Mouse (Mus musculus) forebrain, embryonic 12.5 days (tissue): ENCODE measurements around the gene Prss46. TPM values are rescaled to one million over a fixed set of nuclear protein-coding genes. Genes with fewer than 3 reads are reported as not detected.
"Not testable (repeated sequence)": the region's sequence is repeated elsewhere in the genome, so short reads cannot be mapped to it uniquely, and the experiment has no call there.

Experiments
- ATAC-seq: fragments of 200-750 bp; cut with Nextera tagmentation; 2 replicates; pipeline ENCODE4 v1.8.0; 2017; ENCODE audit warnings: moderate TSS enrichment; ENCODE audit not compliant: low FRiP score
- H3K27ac ChIP-seq: fragments of 300-500 bp; sonication (generic); 2 replicates; pipeline ENCODE4 v1.5.1; 2016; ENCODE audit warnings: mild to moderate bottlenecking
- H3K27me3 ChIP-seq: fragments of 300-500 bp; sonication (generic); 2 replicates; pipeline ENCODE4 v1.6.1; 2016; ENCODE audit warnings: mild to moderate bottlenecking
- H3K36me3 ChIP-seq: fragments of 300-500 bp; sonication (generic); replicated peaks from 2 replicates; pipeline ENCODE4 v1.6.1; 2016; ENCODE audit warnings: mild to moderate bottlenecking
- H3K4me1 ChIP-seq: fragments of 300-500 bp; sonication (generic); 2 replicates; pipeline ENCODE4 v1.6.1; 2016
- H3K4me2 ChIP-seq: fragments of 300-500 bp; sonication (generic); 2 replicates; pipeline ENCODE4 v1.6.1; 2016; ENCODE audit warnings: mild to moderate bottlenecking, moderate library complexity
- H3K4me3 ChIP-seq: fragments of 300-500 bp; sonication (generic); replicated peaks from 2 replicates; pipeline ENCODE4 v1.5.1; 2016; ENCODE audit warnings: mild to moderate bottlenecking
- H3K9ac ChIP-seq: fragments of 300-500 bp; sonication (generic); 2 replicates; pipeline ENCODE4 v1.6.1; 2016; ENCODE audit warnings: mild to moderate bottlenecking
- H3K9me3 ChIP-seq: fragments of 300-500 bp; sonication (generic); 2 replicates; pipeline ENCODE4 v1.6.1; 2016
- WGBS: fragments of 180-500 bp; shearing (Covaris S2); methylation state at CpG from one replicate; pipeline ENCODE4 v1.1.7; 2016; 5-methylcytosine and 5-hydroxymethylcytosine counted together
- polyA plus RNA-seq: library from polyadenylated mRNA; unstranded; fragments of >200 nt; fragmentation: Nextera tagmentation; extraction: Ambion mirVana; gene quantifications from 2 replicates; pipeline ENCODE4 v1.2.1, GENCODE M21; 2016

Prss46 gene
- polyA plus RNA-seq = not detected in 2 replicates

GRCm38 (mm10) chr9:110844206-110844605 lies at the start of gene Prss46:
Gene Prss46 (plus strand): TSS chr9:110844506.
- no peak for ATAC-seq
- Histone ChIP-seq H3K4me1 (peaks cover 5% of the 10 kb centered on the region; the same call in 1 of the 2 replicates), H3K9ac (no peak within 1 kb of the TSS), H3K4me3 (no peak within 1 kb of the TSS), H3K9me3 (no peaks in the 10 kb centered on the region), H3K27me3 (no peaks in the 10 kb centered on the region), H3K36me3 (no peaks in the 10 kb centered on the region), H3K27ac (no peak within 1 kb of the TSS), H3K4me2 (no peak within 1 kb of the TSS)
- 78% methylated on average over 10 of the region's 10 CpGs for WGBS

- WGBS = 88% methylated on average over 10 of the region's 10 CpGs
Measured at GRCm38 (mm10) chr9:110797013-110797412, 47.3 kb upstream of the Prss46 start.

GRCm38 (mm10) chr9:110797866-110798265 lies 46.4 kb upstream of the Prss46 start, which contains the start of gene Prss42:
Gene Prss42 (plus strand): TSS chr9:110798166.
- Histone ChIP-seq H3K9me3 (no peaks in the 10 kb centered on the region), H3K9ac (no peak within 1 kb of the TSS), H3K4me2 (no peak within 1 kb of the TSS), H3K36me3 (no peaks in the 10 kb centered on the region), H3K27ac (no peak within 1 kb of the TSS), H3K27me3 (no peaks in the 10 kb centered on the region), H3K4me3 (no peak within 1 kb of the TSS), H3K4me1 (no peaks in the 10 kb centered on the region)
- 90% methylated on average over 14 of the region's 14 CpGs for WGBS
- no peak for ATAC-seq

More at GRCm38 (mm10) chr9:110797013-110797412, 47.3 kb upstream of the Prss46 start:
- Histone ChIP-seq H3K4me3 (no peak overlapping the region), H3K9ac (no peak overlapping the region), H3K4me1 (no peaks in the 10 kb centered on the region), H3K9me3 (no peaks in the 10 kb centered on the region), H3K36me3 (no peaks in the 10 kb centered on the region), H3K27me3 (no peaks in the 10 kb centered on the region), H3K27ac (no peak overlapping the region), H3K4me2 (no peak overlapping the region)
- no peak for ATAC-seq

GRCm38 (mm10) chr9:110800834-110801479 lies 43.3 kb upstream of the Prss46 start:
- Histone ChIP-seq H3K9ac (no peak overlapping the region), H3K4me2 (no peak overlapping the region), H3K27me3 (no peaks in the 10 kb centered on the region), H3K27ac (no peak overlapping the region), H3K4me3 (no peak overlapping the region), H3K36me3 (no peaks in the 10 kb centered on the region), H3K9me3 (no peaks in the 10 kb centered on the region), H3K4me1 (no peaks in the 10 kb centered on the region)
- 91% methylated on average over 8 of the region's 8 CpGs for WGBS
- no peak for ATAC-seq

- no peak for ATAC-seq
- Histone ChIP-seq H3K36me3 (no peaks in the 10 kb centered on the region), H3K27me3 (no peaks in the 10 kb centered on the region), H3K4me3 (no peak overlapping the region), H3K27ac (no peak overlapping the region), H3K9me3 (no peaks in the 10 kb centered on the region), H3K9ac (no peak overlapping the region), H3K4me2 (no peak overlapping the region), H3K4me1 (no peaks in the 10 kb centered on the region)
- 77% methylated on average over 4 of the region's 4 CpGs for WGBS
Measured at GRCm38 (mm10) chr9:110803294-110803693, 41.0 kb upstream of the Prss46 start.

GRCm38 (mm10) chr9:110810051-110810450 lies 34.3 kb upstream of the Prss46 start:
- WGBS = 85% methylated on average over 4 of the region's 4 CpGs
- Histone ChIP-seq H3K4me2 (no peak overlapping the region), H3K9ac (no peak overlapping the region), H3K36me3 (no peaks in the 10 kb centered on the region), H3K9me3 (no peaks in the 10 kb centered on the region), H3K4me1 (no peaks in the 10 kb centered on the region), H3K4me3 (no peak overlapping the region), H3K27ac (no peak overlapping the region), H3K27me3 (no peaks in the 10 kb centered on the region)
- no peak for ATAC-seq

GRCm38 (mm10) chr9:110813789-110814188 lies 30.5 kb upstream of the Prss46 start, which contains the start of gene Prss44:
Gene Prss44 (plus strand): TSS chr9:110813994.
- H3K4me2 ChIP-seq = no peak within 1 kb of the TSS
- H3K36me3 ChIP-seq = no peaks in the 10 kb centered on the region
- no peak within 1 kb of the TSS for H3K4me3 ChIP-seq
- H3K4me1 ChIP-seq = no peaks in the 10 kb centered on the region
- ATAC-seq = no peak
- no peak within 1 kb of the TSS for H3K27ac ChIP-seq
- 74% methylated on average over 18 of the region's 18 CpGs for WGBS
- H3K9me3 ChIP-seq = no peaks in the 10 kb centered on the region
- H3K9ac ChIP-seq = no peak within 1 kb of the TSS
- H3K27me3 ChIP-seq = no peaks in the 10 kb centered on the region

GRCm38 (mm10) chr9:110820546-110820945 lies 23.8 kb upstream of the Prss46 start:
- H3K4me1 ChIP-seq, ATAC-seq, H3K4me2 ChIP-seq, H3K9ac ChIP-seq, H3K9me3 ChIP-seq, H3K36me3 ChIP-seq, H3K4me3 ChIP-seq, H3K27ac ChIP-seq, H3K27me3 ChIP-seq: not testable (repeated sequence)

GRCm38 (mm10) chr9:110821436-110821835 lies 22.9 kb upstream of the Prss46 start:
- H3K4me2 ChIP-seq = no peak overlapping the region
- no peak for ATAC-seq
- H3K36me3 ChIP-seq = no peaks in the 10 kb centered on the region
- no peak overlapping the region for H3K27ac ChIP-seq
- no peak overlapping the region for H3K4me3 ChIP-seq
- WGBS = 84% methylated on average over 7 of the region's 7 CpGs
- no peaks in the 10 kb centered on the region for H3K4me1 ChIP-seq
- no peaks in the 10 kb centered on the region for H3K9me3 ChIP-seq
- no peaks in the 10 kb centered on the region for H3K27me3 ChIP-seq
- H3K9ac ChIP-seq = no peak overlapping the region

GRCm38 (mm10) chr9:110825426-110825825 lies 18.9 kb upstream of the Prss46 start:
- Histone ChIP-seq H3K36me3 (no peaks in the 10 kb centered on the region), H3K4me2 (no peak overlapping the region), H3K9ac (no peak overlapping the region), H3K4me3 (no peak overlapping the region), H3K4me1 (no peaks in the 10 kb centered on the region), H3K27me3 (no peaks in the 10 kb centered on the region), H3K9me3 (no peaks in the 10 kb centered on the region), H3K27ac (no peak overlapping the region)
- 80% methylated on average over 4 of the region's 4 CpGs for WGBS
- ATAC-seq = no peak

GRCm38 (mm10) chr9:110825832-110826231 lies 18.5 kb upstream of the Prss46 start:
- ATAC-seq = no peak
- no peaks in the 10 kb centered on the region for H3K27me3 ChIP-seq
- H3K27ac ChIP-seq = no peak overlapping the region
- H3K9ac ChIP-seq = no peak overlapping the region
- H3K4me1 ChIP-seq = no peaks in the 10 kb centered on the region
- WGBS = 77% methylated on average over 7 of the region's 7 CpGs
- no peak overlapping the region for H3K4me2 ChIP-seq
- H3K4me3 ChIP-seq = no peak overlapping the region
- no peaks in the 10 kb centered on the region for H3K36me3 ChIP-seq
- H3K9me3 ChIP-seq = no peaks in the 10 kb centered on the region

- H3K36me3 ChIP-seq = no peaks in the 10 kb centered on the region
Measured at GRCm38 (mm10) chr9:110826390-110826789, 17.9 kb upstream of the Prss46 start, which contains the start of gene Prss43. Gene Prss43 (plus strand): TSS chr9:110826690.

GRCm38 (mm10) chr9:110833021-110833420 lies 11.3 kb upstream of the Prss46 start:
- H3K9ac ChIP-seq = no peak overlapping the region
- H3K27me3 ChIP-seq = no peaks in the 10 kb centered on the region
- no peaks in the 10 kb centered on the region for H3K9me3 ChIP-seq
- WGBS = 80% methylated on average over 5 of the region's 5 CpGs
- H3K36me3 ChIP-seq = no peaks in the 10 kb centered on the region
- H3K27ac ChIP-seq = no peak overlapping the region
- ATAC-seq = no peak
- no peak overlapping the region for H3K4me2 ChIP-seq
- peaks cover 5% of the 10 kb centered on the region for H3K4me1 ChIP-seq
- H3K4me3 ChIP-seq = no peak overlapping the region

More at GRCm38 (mm10) chr9:110826390-110826789, 17.9 kb upstream of the Prss46 start, which contains the start of gene Prss43:
- no peaks in the 10 kb centered on the region for H3K4me1 ChIP-seq
- H3K9me3 ChIP-seq = no peaks in the 10 kb centered on the region
- H3K4me2 ChIP-seq = no peak within 1 kb of the TSS
- no peaks in the 10 kb centered on the region for H3K27me3 ChIP-seq
- H3K4me3 ChIP-seq = no peak within 1 kb of the TSS
- no peak for ATAC-seq
- 88% methylated on average over 3 of the region's 3 CpGs for WGBS
- no peak within 1 kb of the TSS for H3K9ac ChIP-seq
- no peak within 1 kb of the TSS for H3K27ac ChIP-seq
